Mouse (Mus musculus) liver, embryonic 16.5 days (tissue): Measurements from ENCODE around the gene Ldhb. TPM values are rescaled to one million over a fixed set of nuclear protein-coding genes. Genes with fewer than 3 reads are reported as not detected.

ENCODE experiments used
- ATAC-seq: fragments of 200-750 bp; cut with Nextera tagmentation; 2 replicates; pipeline ENCODE4 v1.8.0; 2017; ENCODE audit warnings: low read depth, mild to moderate bottlenecking, moderate number of reproducible peaks, moderate library complexity
- H3K27ac ChIP-seq: fragments of 300-500 bp; sonication (generic); 2 replicates; pipeline ENCODE4 v1.5.1; 2014; ENCODE audit warnings: mild to moderate bottlenecking, low read length
- H3K27me3 ChIP-seq: fragments of 300-500 bp; sonication (generic); 2 replicates; pipeline ENCODE4 v1.6.1; 2014; ENCODE audit warnings: low read depth, low read length, mixed read lengths; ENCODE audit not compliant: control insufficient read depth, insufficient read depth
- H3K36me3 ChIP-seq: fragments of 300-500 bp; sonication (generic); 2 replicates; pipeline ENCODE4 v1.6.1; 2014; ENCODE audit warnings: mild to moderate bottlenecking; ENCODE audit not compliant: control insufficient read depth, insufficient read depth
- H3K4me1 ChIP-seq: fragments of 300-500 bp; sonication (generic); 2 replicates; pipeline ENCODE4 v1.6.1; 2014; ENCODE audit warnings: low read depth, low read length, mixed read lengths; ENCODE audit not compliant: control insufficient read depth
- H3K4me2 ChIP-seq: fragments of 300-500 bp; sonication (generic); 2 replicates; pipeline ENCODE4 v1.6.1; 2014; ENCODE audit warnings: low read depth, low read length, mixed read lengths
- H3K4me3 ChIP-seq: fragments of 300-500 bp; sonication (generic); 2 replicates; pipeline ENCODE4 v1.5.1; 2014; ENCODE audit warnings: low read depth, mild to moderate bottlenecking, low read length
- H3K9ac ChIP-seq: fragments of 300-500 bp; sonication (generic); 2 replicates; pipeline ENCODE4 v1.6.1; 2014; ENCODE audit warnings: low read depth, low read length
- H3K9me3 ChIP-seq: fragments of 300-500 bp; sonication (generic); replicated peaks from 2 replicates; pipeline ENCODE4 v1.6.1; 2016; ENCODE audit warnings: low read length; ENCODE audit not compliant: control insufficient read depth
- WGBS: fragments of 180-500 bp; shearing (Covaris S2); extraction: QIAGEN DNeasy Blood & Tissue Kit; methylation state at CpG from one replicate; pipeline ENCODE4 v1.1.7; 2014; ENCODE audit not compliant: insufficient replicate concordance; 5-methylcytosine and 5-hydroxymethylcytosine counted together
- polyA plus RNA-seq: library from polyadenylated mRNA; unstranded; fragments of >200 nt; fragmentation: Nextera tagmentation; extraction: Ambion mirVana; gene quantifications from 2 replicates; pipeline ENCODE4 v1.2.1, GENCODE M21; 2015

Ldhb gene
- polyA plus RNA-seq = 15.5 and 17.6 TPM in 2 replicates

DNA sequence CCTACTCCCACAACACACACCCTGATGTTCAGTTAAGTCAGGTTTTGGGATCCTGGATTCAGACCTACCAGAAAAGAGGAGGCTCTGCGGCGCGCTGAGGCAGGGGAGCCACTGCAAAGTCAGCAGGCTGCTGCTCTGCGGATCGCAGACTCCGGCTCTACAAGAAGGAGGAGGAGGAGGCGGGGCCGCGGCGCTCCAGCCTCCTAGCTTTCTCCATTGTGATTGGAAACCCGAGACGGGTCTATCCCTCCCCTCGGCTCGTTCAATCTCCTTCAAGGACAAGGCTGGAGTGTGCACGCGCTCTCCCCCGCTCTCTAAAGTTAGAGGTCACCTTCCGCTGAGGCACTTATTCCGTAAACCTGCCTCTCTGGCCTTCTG lies at the start of gene Ldhb:
Ldhb (minus strand) TSS at position 173 of the 378 bp plus-strand sequence.
- Histone ChIP-seq H3K36me3 (no peaks in the 10 kb centered on the region), H3K4me1 (peaks cover 2% of the 10 kb centered on the region; the same call in 1 of the 2 replicates), H3K9ac (0 out of 2 replicates have a peak within 1 kb of the TSS, but pooled peaks have one; percentile 29), H3K27me3 (peaks cover 7% of the 10 kb centered on the region; the same call in 1 of the 2 replicates), H3K4me3 (peak within 1 kb of the TSS; percentile 47), H3K4me2 (peak within 1 kb of the TSS; percentile 61), H3K9me3 (no peaks in the 10 kb centered on the region), H3K27ac (no peak within 1 kb of the TSS)
- ATAC-seq = peak; percentile 71
- WGBS = 2% methylated on average over 17 of the region's 19 CpGs

DNA sequence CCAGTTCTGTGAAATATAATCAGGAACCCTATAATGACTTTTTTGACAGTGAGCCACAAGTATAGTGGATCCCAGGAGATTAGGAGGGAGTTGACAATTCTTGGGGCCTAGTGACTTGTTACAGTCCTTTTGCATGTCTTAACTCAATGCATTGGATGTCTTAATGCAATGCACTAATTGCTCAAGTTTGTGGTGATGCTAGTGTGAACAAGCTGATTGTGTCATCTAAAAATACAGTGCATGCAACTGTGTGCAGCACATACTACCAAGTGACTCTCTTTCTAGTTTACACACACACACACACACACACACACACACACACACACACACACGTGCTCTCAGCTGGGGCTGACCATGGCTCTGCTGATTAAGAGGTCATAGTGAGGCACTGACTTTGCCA lies 48.2 kb upstream of the Ldhb start:
- 0 out of 2 replicates have a peak, but pooled peaks have one; percentile 16 for ATAC-seq
- Histone ChIP-seq H3K4me1 (no peaks in the 10 kb centered on the region), H3K36me3 (no peaks in the 10 kb centered on the region), H3K4me2 (no peak overlapping the region), H3K9me3 (no peaks in the 10 kb centered on the region), H3K4me3 (no peak overlapping the region), H3K27me3 (no peaks in the 10 kb centered on the region), H3K27ac (no peak overlapping the region), H3K9ac (no peak overlapping the region)
- WGBS = 31% methylated on average over 1 of the region's 1 CpGs

DNA sequence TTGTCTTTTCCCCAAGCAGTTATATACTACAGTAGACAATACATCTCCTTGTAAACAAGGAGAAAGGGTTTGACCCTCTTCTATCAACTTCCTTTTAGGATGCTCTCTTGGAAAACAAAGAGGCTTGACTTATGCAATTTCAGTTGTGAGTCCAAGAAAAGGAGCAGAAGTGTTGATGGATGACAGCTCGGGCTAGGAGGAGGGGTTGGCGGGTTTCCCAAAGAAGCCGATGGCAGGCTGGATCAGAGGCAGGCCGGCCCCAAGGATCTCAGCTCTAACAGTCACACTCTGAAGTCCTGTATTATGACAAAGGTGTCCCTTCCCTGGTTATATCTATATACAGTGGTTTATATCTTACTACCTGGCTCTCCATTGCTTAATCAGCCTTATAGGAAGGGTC lies 43.7 kb upstream of the Ldhb start:
- 65% methylated on average over 4 of the region's 4 CpGs for WGBS
- Histone ChIP-seq H3K4me3 (no peak overlapping the region), H3K27ac (no peak overlapping the region), H3K9me3 (no peaks in the 10 kb centered on the region), H3K9ac (no peak overlapping the region), H3K36me3 (no peaks in the 10 kb centered on the region), H3K27me3 (no peaks in the 10 kb centered on the region), H3K4me2 (no peak overlapping the region), H3K4me1 (no peaks in the 10 kb centered on the region)
- no peak for ATAC-seq

DNA sequence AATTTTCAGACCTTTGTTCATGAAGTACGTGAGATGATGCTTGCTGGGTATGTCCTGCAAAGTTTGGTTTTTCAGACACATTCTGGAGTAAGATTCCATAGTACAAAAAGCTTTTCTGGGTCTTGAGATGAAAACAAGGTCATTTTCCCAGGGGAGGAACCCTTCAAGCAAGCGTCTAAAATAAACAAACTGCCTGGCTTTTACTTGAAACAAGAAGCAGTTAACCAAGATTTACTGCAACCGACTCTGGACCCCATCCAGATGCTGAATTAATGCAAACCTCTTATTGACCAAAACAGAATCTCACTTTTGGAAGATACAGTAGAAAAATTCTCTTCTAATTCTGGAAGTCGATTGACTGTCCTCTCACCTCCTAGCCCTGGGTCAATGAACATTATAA lies 43.1 kb upstream of the Ldhb start:
- Histone ChIP-seq H3K4me3 (no peak overlapping the region), H3K36me3 (no peaks in the 10 kb centered on the region), H3K27me3 (no peaks in the 10 kb centered on the region), H3K4me1 (no peaks in the 10 kb centered on the region), H3K9ac (no peak overlapping the region), H3K4me2 (no peak overlapping the region), H3K9me3 (no peaks in the 10 kb centered on the region), H3K27ac (no peak overlapping the region)
- WGBS = 45% methylated on average over 4 of the region's 4 CpGs
- ATAC-seq = no peak

DNA sequence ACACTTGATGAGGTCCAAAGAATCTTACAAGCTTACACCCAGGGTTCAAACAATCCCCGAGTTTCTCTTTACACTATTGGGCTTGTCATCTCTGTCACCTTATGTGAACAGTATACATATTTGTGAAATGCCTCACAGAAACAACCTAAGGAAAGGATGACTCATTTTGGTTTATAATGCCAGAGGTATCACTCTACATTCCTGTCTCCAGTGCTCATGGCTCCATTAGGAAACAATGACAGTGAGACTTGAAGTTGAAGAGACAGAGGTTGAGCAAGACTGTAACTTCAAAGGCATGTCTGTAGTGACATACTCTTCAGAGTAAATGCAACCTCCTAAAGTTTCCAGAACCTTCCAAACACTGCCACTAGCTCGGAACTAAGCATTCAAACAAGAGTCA lies 40.6 kb upstream of the Ldhb start:
- H3K9me3 ChIP-seq = no peaks in the 10 kb centered on the region
- H3K9ac ChIP-seq = no peak overlapping the region
- 65% methylated on average over 2 of the region's 2 CpGs for WGBS
- H3K36me3 ChIP-seq = no peaks in the 10 kb centered on the region
- no peak overlapping the region for H3K4me2 ChIP-seq
- H3K4me3 ChIP-seq = no peak overlapping the region
- ATAC-seq = no peak
- no peaks in the 10 kb centered on the region for H3K4me1 ChIP-seq
- H3K27me3 ChIP-seq = no peaks in the 10 kb centered on the region
- H3K27ac ChIP-seq = no peak overlapping the region

DNA sequence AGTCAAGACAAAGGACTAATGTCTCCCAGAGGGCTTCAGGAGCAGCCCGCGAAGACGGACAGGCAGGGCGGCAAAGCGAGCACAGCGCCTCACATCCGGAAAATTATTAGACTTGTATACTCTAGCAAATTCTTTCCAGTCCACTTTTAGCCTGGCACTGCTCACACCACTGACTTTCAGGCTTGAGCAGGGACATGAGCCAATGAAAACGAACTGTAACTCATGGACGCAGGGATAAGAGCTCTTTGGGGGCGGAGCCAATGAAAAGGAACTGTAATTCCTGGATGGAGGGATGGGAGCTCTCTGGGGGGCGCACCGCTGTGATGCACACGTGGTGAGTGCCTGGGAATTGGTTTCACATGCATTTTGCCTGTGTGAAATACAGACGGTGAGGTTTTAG lies 37.4 kb upstream of the Ldhb start:
- H3K27me3 ChIP-seq = no peaks in the 10 kb centered on the region
- ATAC-seq = no peak

GRCm38 (mm10) chr6:142543648-142544047 lies 35.9 kb upstream of the Ldhb start:
- 49% methylated on average over 4 of the region's 4 CpGs for WGBS
- no peaks in the 10 kb centered on the region for H3K27me3 ChIP-seq
- H3K36me3 ChIP-seq = no peaks in the 10 kb centered on the region
- no peak for ATAC-seq
- H3K4me1 ChIP-seq = no peaks in the 10 kb centered on the region
- H3K4me3 ChIP-seq = no peak overlapping the region
- H3K9ac ChIP-seq = no peak overlapping the region
- no peaks in the 10 kb centered on the region for H3K9me3 ChIP-seq
- H3K4me2 ChIP-seq = no peak overlapping the region
- no peak overlapping the region for H3K27ac ChIP-seq

More for the DNA sequence above, 37.4 kb upstream of the Ldhb start:
- Histone ChIP-seq H3K27ac (no peak overlapping the region), H3K4me3 (no peak overlapping the region), H3K4me1 (no peaks in the 10 kb centered on the region), H3K36me3 (no peaks in the 10 kb centered on the region), H3K9me3 (no peaks in the 10 kb centered on the region), H3K4me2 (no peak overlapping the region), H3K9ac (no peak overlapping the region)
- 64% methylated on average over 14 of the region's 14 CpGs for WGBS

- Histone ChIP-seq H3K4me3 (no peak overlapping the region), H3K4me1 (no peaks in the 10 kb centered on the region), H3K36me3 (no peaks in the 10 kb centered on the region), H3K27ac (no peak overlapping the region), H3K9ac (no peak overlapping the region), H3K27me3 (no peaks in the 10 kb centered on the region), H3K9me3 (no peaks in the 10 kb centered on the region), H3K4me2 (no peak overlapping the region)
- no peak for ATAC-seq
- WGBS = 65% methylated on average over 6 of the region's 6 CpGs
These were observed 35.0 kb upstream of the Ldhb start for GRCm38 (mm10) chr6:142542800-142543175.

DNA sequence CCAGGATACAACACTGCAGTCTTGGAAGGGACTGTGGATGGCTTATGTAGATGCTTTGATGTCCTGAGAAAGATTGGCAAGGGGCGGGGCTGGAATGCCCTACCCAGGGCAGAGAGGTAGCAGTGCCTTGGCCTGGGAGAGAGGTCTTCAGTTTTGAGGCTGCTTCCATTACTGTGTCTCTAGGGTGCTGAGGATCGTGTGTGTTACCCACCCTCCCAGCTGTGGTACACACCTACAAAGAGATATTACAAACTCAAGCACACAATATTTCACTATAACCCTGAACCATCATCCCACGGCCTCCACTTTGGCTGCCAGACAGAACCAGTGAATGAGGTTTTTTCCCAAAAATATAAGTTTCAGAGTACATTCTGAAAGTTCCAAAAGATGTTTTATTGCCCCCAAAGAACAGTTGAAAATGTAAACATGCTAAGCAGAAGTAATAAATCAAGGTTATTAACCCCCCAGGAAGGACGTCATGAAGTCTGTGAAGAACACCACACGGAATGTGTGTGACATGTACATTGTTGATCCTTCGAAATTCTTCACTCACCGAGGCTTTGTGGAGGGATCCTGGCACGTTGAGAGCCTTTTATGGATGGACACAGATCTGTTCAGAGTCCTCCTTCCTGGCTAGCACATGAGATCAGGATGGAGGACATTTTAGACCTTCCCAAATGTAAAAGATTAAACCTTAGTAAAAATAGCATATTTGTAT lies 34.5 kb upstream of the Ldhb start:
- Histone ChIP-seq H3K27me3 (no peaks in the 10 kb centered on the region), H3K36me3 (no peaks in the 10 kb centered on the region), H3K4me1 (no peaks in the 10 kb centered on the region), H3K9ac (no peak overlapping the region), H3K4me2 (no peak overlapping the region), H3K4me3 (no peak overlapping the region), H3K27ac (no peak overlapping the region), H3K9me3 (no peaks in the 10 kb centered on the region)
- no peak for ATAC-seq
- WGBS = 67% methylated on average over 8 of the region's 8 CpGs
